Mouse (Mus musculus) limb, embryonic 15.5 days (tissue): ENCODE measurements around the gene Atp4a. TPM values are rescaled to one million over a fixed set of nuclear protein-coding genes. Genes with fewer than 3 reads are reported as not detected.
A peak's percentile ranks its signal among the peaks of the same experiment; 100 is the strongest.

Experiments used
- ATAC-seq: fragments of 200-750 bp; cut with Nextera tagmentation; 2 replicates; pipeline ENCODE4 v1.8.0; 2017; ENCODE audit warnings: low read depth, moderate TSS enrichment; ENCODE audit not compliant: insufficient number of reproducible peaks, low FRiP score, low TSS enrichment
- H3K27ac ChIP-seq: fragments of 300-500 bp; sonication (generic); 2 replicates; pipeline ENCODE4 v1.5.1; 2015; ENCODE audit warnings: moderate library complexity, mild to moderate bottlenecking, inconsistent platforms
- H3K27me3 ChIP-seq: fragments of 300-500 bp; sonication (generic); 2 replicates; pipeline ENCODE4 v1.6.1; 2015; ENCODE audit warnings: inconsistent platforms
- H3K36me3 ChIP-seq: fragments of 300-500 bp; sonication (generic); 2 replicates; pipeline ENCODE4 v1.6.1; 2015; ENCODE audit warnings: inconsistent platforms
- H3K4me1 ChIP-seq: fragments of 300-500 bp; sonication (generic); 2 replicates; pipeline ENCODE4 v1.6.1; 2015; ENCODE audit warnings: inconsistent platforms
- H3K4me2 ChIP-seq: fragments of 300-500 bp; sonication (generic); 2 replicates; pipeline ENCODE4 v1.6.1; 2015; ENCODE audit warnings: mild to moderate bottlenecking, inconsistent platforms
- H3K4me3 ChIP-seq: fragments of 300-500 bp; sonication (generic); 2 replicates; pipeline ENCODE4 v1.5.1; 2015; ENCODE audit warnings: mild to moderate bottlenecking, inconsistent platforms
- H3K9ac ChIP-seq: fragments of 300-500 bp; sonication (generic); 2 replicates; pipeline ENCODE4 v1.6.1; 2015; ENCODE audit warnings: inconsistent platforms
- H3K9me3 ChIP-seq: fragments of 300-500 bp; sonication (generic); 2 replicates; pipeline ENCODE4 v1.6.1; 2016; ENCODE audit warnings: inconsistent platforms
- WGBS: fragments of 180-500 bp; shearing (Covaris S2); methylation state at CpG from one replicate; pipeline ENCODE4 v1.1.7; 2015; 5-methylcytosine and 5-hydroxymethylcytosine counted together
- polyA plus RNA-seq: library from polyadenylated mRNA; unstranded; fragments of >200 nt; fragmentation: Nextera tagmentation; extraction: Ambion mirVana; gene quantifications from 2 replicates; pipeline ENCODE4 v1.2.1, GENCODE M21; 2015

Gene Atp4a
- polyA plus RNA-seq, 1 experiment from 2014 or later, result 0.99 TPM

- WGBS, result 38% methylated on average over 11 of the region's 11 CpGs
- peak overlapping the region; percentile 8; the same call in 1 of the 2 replicates for H3K4me3 ChIP-seq
- peaks cover 14% of the 10 kb centered on the region for H3K27me3 ChIP-seq
- no peak overlapping the region for H3K27ac ChIP-seq
- 0 out of 2 replicates have a peak overlapping the region, but pooled peaks have one; percentile 15 for H3K4me2 ChIP-seq
- no peaks in the 10 kb centered on the region for H3K9me3 ChIP-seq
- H3K36me3 ChIP-seq, result no peaks in the 10 kb centered on the region
- no peak overlapping the region for H3K9ac ChIP-seq
- 0 out of 2 replicates have a peak, but pooled peaks cover 3% of the 10 kb centered on the region for H3K4me1 ChIP-seq
- ATAC-seq, result no peak
These were observed 53.2 kb downstream of the Atp4a start for GRCm38 (mm10) chr7:30765173-30765572.

GRCm38 (mm10) chr7:30766408-30766807, 54.4 kb downstream of the Atp4a start:
- Histone ChIP-seq H3K27ac (no peak overlapping the region), H3K9ac (no peak overlapping the region), H3K9me3 (no peaks in the 10 kb centered on the region), H3K4me3 (no peak overlapping the region), H3K4me2 (no peak overlapping the region), H3K4me1 (0 out of 2 replicates have a peak, but pooled peaks cover 3% of the 10 kb centered on the region), H3K27me3 (peaks cover 14% of the 10 kb centered on the region), H3K36me3 (no peaks in the 10 kb centered on the region)
- ATAC-seq, result no peak
- 84% methylated on average over 4 of the region's 4 CpGs for WGBS

GRCm38 (mm10) chr7:30769236-30769635, 57.2 kb downstream of the Atp4a start:
- no peak overlapping the region for H3K4me2 ChIP-seq
- 0 out of 2 replicates have a peak, but pooled peaks cover 3% of the 10 kb centered on the region for H3K9me3 ChIP-seq
- H3K36me3 ChIP-seq, result no peaks in the 10 kb centered on the region
- H3K4me1 ChIP-seq, result 0 out of 2 replicates have a peak, but pooled peaks cover 3% of the 10 kb centered on the region
- whole genome bisulfite sequencing, result 35% methylated on average over 9 of the region's 9 CpGs
- no peak overlapping the region for H3K9ac ChIP-seq
- no peak for ATAC-seq
- peaks cover 10% of the 10 kb centered on the region for H3K27me3 ChIP-seq
- H3K4me3 ChIP-seq, result no peak overlapping the region
- no peak overlapping the region for H3K27ac ChIP-seq

Other genes with a start within 250 kb of the Atp4a start
- gene Prodh2, start 218.6 kb upstream of the Atp4a start, polyA plus RNA-seq, result 0.18 TPM in 1 of 2 replicates, not detected in the other
- 7.8 and 8.0 TPM in 2 replicates for gene Arhgap33, start 177.1 kb upstream of the Atp4a start, polyA plus RNA-seq
- gene Hspb6, start 160.0 kb upstream of the Atp4a start, polyA plus RNA-seq, result 17.6 and 29.4 TPM in 2 replicates
- gene Proser3, start 159.9 kb upstream of the Atp4a start, polyA plus RNA-seq, result 11.3 and 12.1 TPM in 2 replicates
- 37.9 and 49.4 TPM in 2 replicates for gene Lin37, start 152.4 kb upstream of the Atp4a start, polyA plus RNA-seq
- 83.0 and 85.3 TPM in 2 replicates for gene U2af1l4, start 148.9 kb upstream of the Atp4a start, polyA plus RNA-seq
- 12.2 and 12.4 TPM in 2 replicates for gene Gm49396, start 148.9 kb upstream of the Atp4a start, polyA plus RNA-seq
- 126 and 146 TPM in 2 replicates for gene Psenen, start 148.6 kb upstream of the Atp4a start, polyA plus RNA-seq
- gene Igflr1, start 146.8 kb upstream of the Atp4a start, polyA plus RNA-seq, result 3.0 and 3.5 TPM in 2 replicates
- 7.3 and 8.1 TPM in 2 replicates for gene Kmt2b, start 123.5 kb upstream of the Atp4a start, polyA plus RNA-seq
- 3.0 and 4.2 TPM in 2 replicates for gene Zbtb32, start 113.3 kb upstream of the Atp4a start, polyA plus RNA-seq
- 0.45 and 0.58 TPM in 2 replicates for gene Upk1a, start 99.4 kb upstream of the Atp4a start, polyA plus RNA-seq
- gene Cox6b1, start 86.1 kb upstream of the Atp4a start, polyA plus RNA-seq, result 739 and 763 TPM in 2 replicates
- not detected in 2 replicates for gene Etv2, start 76.4 kb upstream of the Atp4a start, polyA plus RNA-seq
- gene Rbm42, start 61.9 kb upstream of the Atp4a start, polyA plus RNA-seq, result 104 and 114 TPM in 2 replicates
- gene Haus5, start 47.2 kb upstream of the Atp4a start, polyA plus RNA-seq, result 33.6 and 34.4 TPM in 2 replicates
- not detected in 2 replicates for gene Pmis2, start 40.6 kb upstream of the Atp4a start, polyA plus RNA-seq
- 1.1 and 1.4 TPM in 2 replicates for gene 2200002J24Rik, start 13.3 kb upstream of the Atp4a start, polyA plus RNA-seq
- 197 and 199 TPM in 2 replicates for gene Tmem147, start 17.3 kb downstream of the Atp4a start, polyA plus RNA-seq
- gene Gapdhs, start 31.5 kb downstream of the Atp4a start, polyA plus RNA-seq, result 0.52 and 0.66 TPM in 2 replicates
- gene Sbsn, start 39.3 kb downstream of the Atp4a start, polyA plus RNA-seq, result 293 and 299 TPM in 2 replicates
- gene Dmkn, start 51.5 kb downstream of the Atp4a start, polyA plus RNA-seq, result 913 and 939 TPM in 2 replicates
- 3,274 and 3,770 TPM in 2 replicates for gene Krtdap, start 75.7 kb downstream of the Atp4a start, polyA plus RNA-seq
- gene Ffar2, start 111.6 kb downstream of the Atp4a start, polyA plus RNA-seq, result 0.27 TPM in 1 of 2 replicates, not detected in the other
- not detected in 2 replicates for gene Ffar3, start 144.0 kb downstream of the Atp4a start, polyA plus RNA-seq
- not detected in 2 replicates for gene Ffar1, start 149.4 kb downstream of the Atp4a start, polyA plus RNA-seq
- 0.04 and 0.11 TPM in 2 replicates for gene Cd22, start 168.1 kb downstream of the Atp4a start, polyA plus RNA-seq
- 1.3 and 1.4 TPM in 2 replicates for gene Mag, start 202.7 kb downstream of the Atp4a start, polyA plus RNA-seq
- not detected in 2 replicates for gene Hamp2, start 212.5 kb downstream of the Atp4a start, polyA plus RNA-seq
- not detected in 2 replicates for gene Hamp, start 231.8 kb downstream of the Atp4a start, polyA plus RNA-seq
- 22.3 and 23.4 TPM in 2 replicates for gene Usf2, start 244.6 kb downstream of the Atp4a start, polyA plus RNA-seq